Mouse (Mus musculus): ENCODE results near the gene Glis3.

DNA sequence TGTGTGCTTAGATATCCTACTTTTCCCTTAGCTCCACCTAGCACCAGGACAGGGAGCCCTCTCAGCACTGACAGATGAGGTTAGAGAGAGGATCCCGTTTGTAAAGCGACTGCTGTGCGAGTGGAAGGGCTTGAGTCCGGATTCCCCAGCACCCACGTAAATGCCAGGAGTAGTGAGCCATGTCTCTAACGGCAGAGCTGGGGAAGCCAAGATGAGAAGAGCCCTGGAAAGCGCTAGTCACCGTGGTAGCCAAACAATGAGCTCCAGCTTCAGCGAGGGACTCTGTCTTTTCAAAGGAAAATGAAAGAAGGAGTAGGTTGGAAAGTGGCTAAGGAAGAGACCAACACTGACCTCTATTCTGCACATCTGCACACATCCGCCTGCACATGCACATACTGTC lies 16.7 kb downstream of the Glis3 start:
- no peak for TF ChIP-seq CTCF (IDR thresholded peaks at IDR 0.05; ENCODE audit: low read depth)
- no peak for TF ChIP-seq EP300 (IDR thresholded peaks at IDR 0.05; ENCODE audit: low read depth)

All from liver, embryonic 14.5 days (tissue).